Mouse (Mus musculus) adrenal gland, adult 2 months (tissue): ENCODE measurements at regions not wholly inside any gene's neighbourhood (a gene's known extent, or its start where the extent isn't known, plus 50 kb on each side); places are given as distances from the start of the nearest gene placed in this dataset.

Experiments
- DNase-seq: peaks from one replicate; pipeline ENCODE4 v3.0.0; 2021

DNA sequence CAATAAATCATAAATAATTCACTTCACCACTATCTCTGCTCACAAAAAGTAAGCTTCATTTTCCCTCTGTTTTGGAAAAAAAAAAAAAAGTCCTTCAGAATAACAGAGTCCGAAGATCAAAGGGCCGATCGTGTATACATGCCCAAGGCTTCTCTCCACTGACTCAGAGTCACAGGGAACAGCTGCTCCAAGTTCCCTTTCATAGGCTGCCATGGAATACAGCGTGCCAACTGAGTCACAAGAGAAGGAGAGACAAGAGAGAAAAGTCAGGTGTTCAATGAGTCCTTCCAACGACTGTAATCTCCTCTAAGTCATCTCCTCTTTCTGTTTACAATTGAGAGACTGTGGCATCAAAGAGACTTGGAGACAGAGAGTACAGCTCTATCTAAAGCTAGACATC, 71.6 kb upstream of the Sfrp2 start:
- peak; percentile 79 for DNase-seq

DNA sequence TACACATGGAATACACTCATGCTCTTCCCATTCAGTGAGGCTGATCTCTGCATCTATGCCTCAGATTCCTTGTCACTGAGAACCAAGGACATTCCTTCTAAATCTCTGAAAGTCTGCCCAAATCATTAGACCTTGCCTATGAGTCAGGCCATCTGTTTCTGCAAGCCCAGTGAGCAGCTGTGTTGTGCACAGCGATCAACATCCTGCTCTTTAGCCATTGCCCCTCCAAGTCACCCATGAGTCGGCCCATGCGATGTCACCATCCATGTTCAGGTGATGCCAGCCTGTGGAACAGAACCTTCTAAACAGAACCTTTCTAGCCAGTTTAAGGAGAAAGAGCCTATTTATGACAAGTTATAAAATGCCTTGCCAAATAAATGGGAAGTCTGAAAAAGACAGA, 66.4 kb upstream of the Sfrp2 start:
- DNase-seq = peak; percentile 74

DNA sequence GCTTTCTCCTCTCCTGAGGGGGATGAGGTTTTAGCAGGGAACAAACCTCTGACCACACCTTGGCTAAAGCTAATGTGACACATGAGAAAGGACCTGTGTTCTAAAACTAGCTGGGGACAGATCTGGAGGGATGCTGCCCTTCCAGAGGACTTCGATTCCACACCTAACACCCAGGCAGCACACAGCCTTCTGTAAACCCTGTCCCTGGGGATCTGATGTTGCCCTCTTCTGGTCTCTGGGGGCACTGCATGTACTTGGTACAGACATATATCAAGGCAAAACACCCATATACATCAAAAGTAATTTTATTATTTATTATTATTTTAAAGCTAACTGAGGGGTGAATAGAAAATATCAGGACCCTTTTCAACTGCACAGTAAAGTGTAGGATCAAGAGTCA, 65.0 kb upstream of the Sfrp2 start:
- DNase-seq = peak; percentile 68

DNA sequence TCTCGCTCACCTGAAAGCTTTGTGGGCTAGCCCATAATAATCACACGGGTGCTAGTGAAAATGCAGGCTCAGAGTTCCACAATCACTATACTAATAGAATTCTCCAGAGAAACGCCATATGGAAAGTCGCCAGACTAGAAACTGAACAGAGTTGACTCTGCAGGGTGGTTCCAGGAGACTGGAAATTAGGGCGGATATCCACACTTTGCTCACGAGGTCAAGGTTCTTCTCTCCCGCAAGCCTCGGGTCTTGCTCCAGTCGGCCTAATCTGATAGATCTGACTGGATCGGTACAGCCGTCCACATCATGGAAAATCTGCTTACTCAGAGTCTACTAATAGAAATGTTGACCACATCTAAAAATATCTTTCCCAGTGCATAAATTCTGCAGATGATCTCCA, 61.6 kb upstream of the Sfrp2 start:
- DNase-seq = peak; percentile 58

DNA sequence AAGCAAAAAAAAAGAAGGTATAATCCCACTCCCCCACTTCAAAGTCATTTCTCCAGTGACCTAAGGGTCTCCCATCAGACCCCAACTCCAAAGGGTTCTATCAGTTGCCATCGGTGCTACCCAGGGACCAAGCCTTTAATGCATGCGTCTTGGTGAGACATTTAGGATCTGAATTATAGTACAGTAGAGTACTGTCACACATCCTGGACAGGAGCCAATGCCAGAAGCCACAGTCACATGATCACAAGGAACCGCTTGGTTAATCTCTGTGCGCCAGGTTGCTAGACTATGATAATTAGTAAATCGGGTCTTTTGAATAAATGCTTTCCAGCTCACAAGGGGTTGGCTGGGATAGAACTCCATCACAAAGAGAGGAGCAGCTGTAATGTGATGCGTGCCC, 60.9 kb upstream of the Sfrp2 start:
- DNase-seq = no peak

DNA sequence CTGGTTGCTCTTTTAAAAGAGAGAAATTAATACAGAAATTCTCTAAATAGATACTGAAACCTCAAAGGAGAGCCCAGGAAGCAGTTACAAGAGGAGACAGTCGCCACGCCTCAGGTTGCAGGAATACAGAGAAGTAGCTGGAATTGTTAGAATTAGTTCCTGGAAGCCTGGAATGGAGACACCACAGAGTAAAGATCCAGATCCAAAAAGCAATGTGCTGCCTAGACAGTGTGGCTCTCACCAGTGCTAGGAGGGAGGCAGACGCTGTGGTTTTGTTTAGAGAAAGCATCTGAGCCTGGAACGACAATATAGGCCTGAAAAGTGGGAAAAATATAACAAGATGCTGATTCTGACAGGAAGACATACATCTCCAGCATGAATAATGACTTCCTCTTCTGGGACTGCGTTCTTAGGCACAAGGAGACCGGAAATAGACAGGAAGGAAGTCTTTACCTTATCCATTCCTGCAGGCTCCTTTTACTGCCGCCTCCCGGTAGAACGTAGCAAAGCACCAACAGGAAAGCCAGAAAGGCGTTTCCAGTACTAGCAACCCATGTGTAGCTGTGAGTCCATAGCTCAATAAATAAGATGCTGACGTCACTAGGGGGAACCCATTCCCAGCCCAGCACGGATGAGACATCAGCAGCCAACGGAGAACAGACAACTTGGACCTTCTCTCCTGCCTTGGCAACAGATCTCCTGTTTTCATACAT, 59.4 kb upstream of the Sfrp2 start:
- DNase-seq = peak; percentile 26

DNA sequence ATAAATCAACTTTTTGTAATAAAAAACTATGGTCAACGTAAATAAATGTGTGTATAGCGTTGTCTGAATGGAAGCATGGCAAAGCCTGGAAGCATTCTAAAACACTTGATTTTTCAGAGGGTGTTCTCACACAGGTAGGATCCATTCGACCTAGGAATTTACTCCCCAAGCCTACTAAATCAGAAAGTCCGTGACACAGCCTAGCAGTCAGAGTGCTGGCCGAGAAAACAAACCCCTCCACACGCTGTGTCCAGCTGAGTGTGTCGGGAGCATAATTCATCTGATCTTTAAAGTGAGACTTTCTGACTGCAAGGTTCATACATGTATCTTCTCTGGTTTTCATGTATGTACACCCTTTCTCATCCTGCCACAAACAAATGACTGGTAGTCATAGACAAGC, 58.8 kb upstream of the Sfrp2 start:
- DNase-seq = no peak

DNA sequence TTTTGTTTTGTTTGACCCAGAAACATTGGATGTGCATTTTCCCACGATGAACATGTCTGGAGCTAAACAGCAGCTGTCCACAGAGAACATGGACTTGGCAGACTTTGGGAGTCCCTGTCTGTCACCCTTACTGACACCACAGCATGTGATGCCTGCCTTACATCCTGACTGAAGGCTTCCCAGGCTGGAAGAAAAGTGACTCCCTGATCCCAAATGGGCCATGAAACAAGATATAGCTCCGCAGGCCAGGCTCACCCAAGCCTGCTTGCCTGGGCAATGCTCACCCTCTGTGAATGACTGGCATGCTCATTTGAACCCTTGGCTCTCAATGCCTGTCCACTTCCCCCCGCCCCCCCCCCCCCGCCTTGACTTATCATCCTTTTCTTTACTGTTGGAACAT, 57.1 kb upstream of the Sfrp2 start:
- DNase-seq = no peak

DNA sequence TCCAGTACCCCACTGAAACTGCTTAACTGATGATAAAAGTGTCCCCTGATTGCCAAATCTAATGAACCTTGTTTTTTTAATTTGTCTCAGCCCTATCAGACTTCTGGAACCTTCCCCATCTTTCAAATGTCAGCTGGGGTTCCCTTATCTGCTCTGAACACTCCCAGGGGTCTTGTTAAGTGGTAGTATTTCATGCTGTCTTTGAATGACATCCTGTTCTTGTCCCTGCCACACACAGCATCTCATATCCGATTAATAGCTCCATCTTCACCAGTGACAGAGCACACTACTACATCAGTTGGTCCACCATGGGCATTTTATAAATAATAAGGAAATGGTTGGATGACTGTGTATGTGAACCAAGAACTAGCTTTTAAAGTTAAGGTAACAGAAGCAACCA, 56.6 kb upstream of the Sfrp2 start:
- DNase-seq = no peak

DNA sequence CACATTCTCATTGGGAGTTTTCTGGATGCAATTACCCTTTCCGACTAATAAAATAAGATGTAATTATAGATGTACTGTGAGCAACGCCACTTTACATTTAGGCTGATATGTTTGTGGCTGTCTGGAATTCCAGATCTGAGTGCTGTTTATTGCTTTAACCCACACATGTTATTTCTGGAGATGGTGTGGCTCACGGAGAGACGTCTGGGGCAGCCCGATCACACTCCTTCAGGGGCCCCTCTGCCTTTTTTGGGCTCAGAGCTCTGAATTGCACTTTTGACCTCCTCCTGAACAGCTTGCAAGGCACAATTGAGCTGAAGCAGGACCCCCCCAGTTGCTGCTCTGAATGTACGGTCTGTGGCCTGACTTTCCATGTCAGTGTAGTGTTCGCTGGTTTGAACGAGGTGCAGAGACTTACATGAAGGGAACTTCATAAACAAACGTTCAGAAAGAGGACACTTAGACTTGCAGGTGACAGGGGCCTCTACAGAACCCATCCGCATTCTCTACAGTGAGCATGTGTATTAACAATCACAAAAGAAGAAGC, 55.1 kb upstream of the Sfrp2 start:
- no peak for DNase-seq

DNA sequence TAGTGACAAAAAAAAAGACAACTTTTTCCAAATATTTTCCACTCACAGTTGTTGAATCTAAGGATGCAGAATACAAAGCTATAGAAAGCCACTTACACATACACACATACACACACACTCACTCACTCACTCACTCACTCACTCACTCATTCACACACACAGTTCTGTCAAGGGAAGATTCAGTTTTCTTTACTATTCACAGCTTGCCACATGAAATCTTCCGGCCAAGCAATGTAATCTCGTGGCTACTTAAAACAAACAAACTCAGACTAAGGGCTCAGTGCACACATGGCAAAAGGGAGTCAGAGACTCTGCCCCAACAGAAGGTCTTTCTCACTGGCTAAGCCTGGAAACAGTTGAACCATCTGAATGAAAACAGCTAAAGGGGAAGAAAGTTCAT, 53.8 kb upstream of the Sfrp2 start:
- DNase-seq = no peak

DNA sequence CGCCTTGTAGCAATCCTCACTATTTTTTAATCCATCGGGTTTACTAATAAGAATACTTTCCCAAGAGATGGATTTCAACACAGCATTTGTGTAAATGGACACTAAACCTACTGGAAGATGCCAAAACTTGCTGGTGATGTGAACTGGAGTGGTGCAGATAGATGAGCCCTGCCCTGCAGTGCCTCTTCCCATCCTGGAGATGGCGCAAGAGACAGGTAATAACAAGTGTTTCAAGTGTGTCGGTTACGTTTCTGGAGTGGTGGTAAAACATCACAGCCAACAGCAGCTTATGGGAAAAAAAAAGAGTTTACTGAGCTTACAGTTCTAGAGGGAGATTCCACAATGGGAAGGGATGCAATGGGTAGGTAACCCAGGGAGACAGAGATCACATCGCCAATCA, 51.5 kb upstream of the Sfrp2 start:
- no peak for DNase-seq
